Mouse (Mus musculus) E14TG2a.4 (cell line): ENCODE data around the gene C1qtnf1.

Source experiments
- CTCF ChIP-seq: conservative IDR thresholded peaks from 2 replicates; pipeline ENCODE4 v1.5.1; 2014; ENCODE audit warnings: low read length
- POU5F1 ChIP-seq: IDR thresholded peaks from 2 replicates; pipeline ENCODE4 v1.6.1; 2014; ENCODE audit warnings: low read length, borderline replicate concordance

DNA sequence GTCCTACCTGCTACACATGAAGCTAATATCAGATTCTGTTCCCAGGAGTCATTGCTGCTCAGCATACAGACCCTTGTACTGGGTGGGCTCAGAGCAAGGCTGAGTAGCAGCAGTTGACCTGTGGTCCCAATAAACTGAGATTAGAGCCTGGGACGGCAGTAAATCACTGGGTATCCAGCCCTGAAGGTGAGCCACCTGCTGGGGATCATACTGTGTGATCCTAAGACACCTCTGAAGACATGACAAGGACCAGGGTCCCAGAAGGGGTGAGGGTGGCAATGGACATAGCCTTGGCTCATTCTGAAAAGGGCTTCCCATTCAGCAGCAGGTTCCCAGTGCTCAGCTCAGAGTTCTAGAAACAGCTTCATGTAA is 17.9 kb upstream of the C1qtnf1 start:
- TF ChIP-seq CTCF (no peak), POU5F1 (no peak)
